Mouse (Mus musculus) brain, adult 2 months (tissue): ENCODE data around the gene Mrps5.

ENCODE experiments used
- DNase-seq: peaks from one replicate; pipeline ENCODE4 v3.0.0; 2011; ENCODE audit warnings: low read depth, low spot score

Mrps5 gene

DNA sequence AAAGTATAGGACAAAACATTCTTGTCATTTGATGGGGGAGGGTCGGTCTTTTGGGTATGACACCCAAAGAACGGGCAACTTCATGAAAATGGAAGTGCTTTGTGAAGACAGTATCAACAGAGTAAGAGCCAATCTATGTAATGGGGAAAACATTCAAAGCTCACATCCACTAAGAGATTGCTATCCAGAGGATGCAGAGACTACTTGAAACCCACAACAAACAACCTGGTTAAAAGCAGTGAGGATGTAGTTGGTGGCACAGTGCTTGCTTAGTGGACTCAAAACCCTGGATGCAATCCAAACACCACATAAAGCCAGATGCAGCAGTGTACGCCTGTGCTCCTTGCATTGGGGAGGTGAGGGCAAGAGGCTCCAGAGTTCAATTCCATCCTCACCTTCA lies 32.3 kb downstream of the Mrps5 start:
- DNase-seq = no peak

DNA sequence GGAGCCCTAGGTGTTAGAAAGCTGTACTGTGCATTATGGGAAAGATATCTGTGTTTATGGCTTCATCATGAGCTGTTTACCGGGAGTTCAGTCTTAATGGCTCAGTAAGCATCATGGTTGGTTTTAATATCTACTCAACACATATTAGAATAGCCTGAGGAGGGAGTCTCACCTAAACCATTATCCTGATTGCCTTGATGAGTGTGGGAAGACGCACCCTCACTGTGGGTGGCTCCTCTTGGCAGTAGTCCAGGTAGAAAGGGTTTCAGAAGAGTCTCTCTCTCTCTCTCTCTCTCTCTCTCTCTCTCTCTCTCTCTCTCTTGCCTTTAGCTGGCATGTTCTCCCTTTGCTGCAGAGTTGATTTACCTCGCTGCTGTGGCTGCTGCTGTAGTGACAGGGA lies 35.0 kb downstream of the Mrps5 start:
- DNase-seq = peak; percentile 23

DNA sequence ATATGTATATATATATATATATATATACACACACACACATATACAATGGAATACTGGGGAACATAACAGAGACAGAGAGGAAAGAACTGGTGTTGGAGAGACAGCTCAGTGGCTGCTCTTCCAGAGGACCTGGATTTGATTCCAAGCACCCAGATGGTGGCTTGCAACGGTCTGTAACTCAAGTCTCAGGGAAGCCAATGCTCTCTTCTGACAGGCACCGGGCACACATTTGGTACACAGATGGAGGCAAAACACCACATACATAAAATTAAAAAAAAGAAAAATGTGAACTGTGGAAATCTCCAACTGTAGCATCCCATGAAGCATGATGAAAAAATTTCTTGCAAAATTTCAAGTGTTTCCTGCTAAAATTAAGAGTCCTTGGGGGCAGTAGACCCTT lies 37.8 kb downstream of the Mrps5 start:
- no peak for DNase-seq

DNA sequence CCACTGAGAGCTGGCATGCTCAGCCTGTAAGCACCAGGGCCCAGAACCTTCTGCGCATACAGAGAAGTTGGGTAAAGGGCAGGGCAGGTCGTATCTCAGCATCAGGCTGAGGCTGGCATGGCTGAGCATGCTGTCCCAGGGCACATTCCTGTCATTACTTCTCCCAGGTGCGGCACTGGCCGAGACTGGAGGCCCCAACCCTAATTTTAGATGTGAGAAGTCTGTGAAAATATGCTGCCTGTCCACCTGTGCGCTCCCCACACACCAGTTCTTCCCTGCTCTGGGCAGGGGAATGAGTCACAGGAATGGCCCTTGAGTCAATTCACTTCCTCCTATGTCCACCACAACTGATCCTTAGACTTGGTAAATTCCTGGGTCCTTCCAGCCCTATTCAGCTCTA lies 38.6 kb downstream of the Mrps5 start:
- DNase-seq = no peak

DNA sequence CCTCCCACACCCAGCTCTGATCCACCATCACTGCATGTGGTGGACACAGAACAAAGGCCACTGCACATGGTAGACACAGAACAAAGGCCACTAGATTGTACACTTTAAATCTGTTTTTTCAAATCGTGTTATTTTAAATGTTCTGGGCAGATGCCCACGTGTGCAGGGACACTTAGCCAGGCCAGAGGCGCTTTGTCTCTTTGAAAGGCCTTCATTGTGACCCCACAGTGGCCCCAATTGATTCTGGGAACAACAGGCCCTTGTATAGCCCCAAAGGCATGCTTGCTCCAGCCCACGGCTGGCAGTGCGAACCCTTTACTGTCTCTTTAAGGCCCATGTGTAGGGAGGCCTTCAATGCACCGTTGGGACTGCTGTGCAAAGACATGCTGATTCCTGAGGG lies 40.3 kb downstream of the Mrps5 start:
- DNase-seq = peak; percentile 94

DNA sequence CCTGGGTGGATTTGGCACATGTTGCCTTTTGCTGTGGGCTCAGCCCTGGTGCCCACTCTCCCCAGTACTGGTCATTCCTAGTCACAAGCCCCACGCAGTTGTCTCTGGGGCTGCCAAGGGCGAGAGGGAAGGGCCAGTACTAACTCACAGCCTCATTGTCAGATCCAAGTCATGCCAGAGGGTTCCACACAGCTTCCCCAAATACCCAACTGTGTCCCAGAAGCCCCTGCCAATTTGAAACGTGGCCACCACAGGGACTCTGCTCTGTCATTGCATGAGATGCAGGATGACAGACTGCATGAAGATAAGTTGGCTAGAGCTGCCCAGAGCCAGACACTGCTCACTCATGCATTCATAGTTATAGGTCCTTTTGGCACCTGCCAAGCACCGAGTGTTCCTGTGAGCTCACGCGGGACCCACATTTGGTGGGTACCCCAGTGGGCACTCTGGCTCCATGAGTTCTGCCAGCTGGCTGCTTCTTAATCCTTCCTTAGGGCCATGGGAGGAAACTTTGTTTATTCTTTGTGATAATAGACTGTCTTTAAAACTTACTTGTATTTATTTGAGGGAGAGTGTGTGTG lies 41.1 kb downstream of the Mrps5 start:
- peak; percentile 74 for DNase-seq

DNA sequence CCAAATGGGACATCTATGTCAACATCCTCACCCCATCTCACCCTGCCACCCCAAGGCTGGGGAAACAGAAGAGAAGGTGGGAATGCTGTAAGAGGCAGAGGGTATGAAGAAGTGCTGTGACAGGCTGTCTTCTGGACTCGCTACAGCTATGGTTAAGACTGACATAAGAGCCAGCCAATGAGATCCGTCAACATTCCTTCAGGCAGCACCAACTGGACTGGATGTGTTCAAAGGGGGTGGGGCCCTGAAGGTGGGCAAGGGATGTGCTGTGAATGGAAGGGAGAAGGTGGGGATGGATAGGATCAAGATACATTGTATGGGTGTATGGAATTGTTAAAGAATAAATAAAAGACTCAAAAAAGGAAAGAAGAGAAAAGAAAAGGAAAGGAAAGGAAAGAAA lies 45.6 kb downstream of the Mrps5 start:
- no peak for DNase-seq

DNA sequence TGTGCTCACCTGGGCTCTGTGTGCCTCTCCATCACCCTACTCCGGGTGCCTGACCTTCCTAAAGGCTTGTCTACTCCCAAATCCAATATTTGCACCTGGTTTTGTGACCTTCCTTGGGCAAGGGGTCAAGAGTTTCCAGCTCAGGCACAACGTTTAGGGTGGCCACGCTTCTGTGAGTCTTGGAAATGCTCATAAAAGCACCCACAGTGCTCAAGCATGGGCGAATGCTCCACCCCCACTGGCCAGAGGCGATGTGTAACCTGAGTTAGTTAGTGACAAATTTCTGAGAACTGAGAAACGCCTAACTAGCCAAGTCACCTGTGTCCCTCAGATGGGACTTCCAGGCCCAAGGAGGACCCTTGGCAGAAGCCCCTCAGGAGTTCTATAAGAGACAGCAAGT lies 48.6 kb downstream of the Mrps5 start:
- DNase-seq = no peak

DNA sequence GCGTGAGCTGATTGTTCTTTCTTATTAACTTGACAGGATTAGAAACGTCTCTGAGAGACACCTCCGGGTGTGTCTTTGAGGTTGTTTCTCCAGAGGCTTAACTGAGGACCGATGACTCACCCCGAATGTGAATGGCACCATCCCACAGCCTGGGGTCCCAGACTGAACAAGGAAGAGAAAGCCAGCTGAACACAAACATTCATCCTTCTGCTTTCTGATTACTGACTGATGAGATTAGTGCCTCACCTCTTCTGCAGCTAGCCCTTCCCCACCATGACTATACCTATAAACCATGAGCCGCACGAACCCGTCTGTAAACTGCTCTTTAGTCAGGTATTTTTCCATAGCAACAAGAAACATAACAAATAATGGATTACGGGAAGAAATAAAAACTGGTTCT lies 52.0 kb downstream of the Mrps5 start:
- DNase-seq = no peak

DNA sequence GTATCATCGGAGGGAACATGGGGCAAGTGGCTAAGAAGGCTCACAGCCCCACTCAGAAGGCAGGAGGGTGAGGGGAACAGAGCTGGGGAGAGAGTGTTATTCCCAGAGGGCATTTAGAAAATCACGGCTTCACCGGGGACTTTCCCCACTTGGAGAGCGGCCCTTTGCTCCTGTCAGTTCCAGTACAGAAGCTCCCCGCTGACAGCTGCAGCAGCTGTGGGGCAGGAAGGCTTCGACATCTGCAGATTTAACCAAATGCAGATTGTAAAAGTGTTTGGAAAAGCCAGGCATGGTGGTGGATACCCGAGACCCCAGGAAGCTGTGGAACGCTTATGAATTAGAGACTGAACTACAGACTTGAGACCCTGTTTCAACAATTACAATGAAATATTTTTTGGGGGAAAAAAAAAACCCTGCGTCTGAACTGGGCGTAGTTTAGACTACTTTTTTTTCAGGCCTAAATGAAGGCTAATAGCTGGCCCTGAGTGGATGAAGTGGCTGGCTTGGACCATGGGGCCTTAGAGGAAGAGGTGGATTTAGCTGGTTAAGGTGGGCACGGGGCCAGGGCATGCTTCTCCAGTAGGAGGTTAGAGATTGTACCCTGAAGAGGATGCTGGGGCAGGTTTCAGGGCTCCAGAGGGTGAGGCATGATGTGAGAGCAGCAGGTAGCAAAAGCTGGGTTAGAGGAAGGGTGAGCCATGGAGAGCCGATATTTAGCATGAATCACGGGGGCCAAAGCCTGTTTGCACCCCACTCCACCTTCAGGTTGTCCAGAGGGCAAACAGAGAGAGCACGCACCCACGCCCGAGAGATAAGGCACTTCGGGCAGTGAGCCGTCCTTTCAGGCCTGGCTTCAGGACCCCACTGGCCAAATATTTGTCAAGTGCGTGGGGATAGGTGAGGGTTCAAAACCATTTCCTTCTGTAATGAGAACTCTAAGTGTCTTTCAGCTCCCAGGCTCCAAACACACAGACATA lies 57.0 kb downstream of the Mrps5 start:
- DNase-seq = peak; percentile 8

DNA sequence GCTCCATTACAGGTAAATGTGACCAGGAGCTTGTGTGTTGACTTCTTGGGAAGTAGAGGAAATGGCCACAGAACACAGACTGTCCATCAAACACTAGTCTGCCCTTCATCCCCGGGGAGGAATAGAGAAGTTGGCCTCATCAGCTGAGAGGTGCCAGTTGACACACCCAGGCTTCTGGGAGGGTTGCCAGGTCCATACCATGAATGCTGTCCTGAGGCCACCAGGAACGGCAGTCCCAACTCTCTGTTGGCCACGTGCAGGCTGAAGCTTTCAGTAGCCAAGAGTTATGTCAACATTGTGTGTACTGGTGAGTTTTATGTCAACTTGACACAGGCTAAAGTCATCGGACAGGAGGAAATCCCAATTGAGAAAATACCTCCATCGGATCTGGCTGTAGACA lies 59.9 kb downstream of the Mrps5 start:
- DNase-seq = no peak

DNA sequence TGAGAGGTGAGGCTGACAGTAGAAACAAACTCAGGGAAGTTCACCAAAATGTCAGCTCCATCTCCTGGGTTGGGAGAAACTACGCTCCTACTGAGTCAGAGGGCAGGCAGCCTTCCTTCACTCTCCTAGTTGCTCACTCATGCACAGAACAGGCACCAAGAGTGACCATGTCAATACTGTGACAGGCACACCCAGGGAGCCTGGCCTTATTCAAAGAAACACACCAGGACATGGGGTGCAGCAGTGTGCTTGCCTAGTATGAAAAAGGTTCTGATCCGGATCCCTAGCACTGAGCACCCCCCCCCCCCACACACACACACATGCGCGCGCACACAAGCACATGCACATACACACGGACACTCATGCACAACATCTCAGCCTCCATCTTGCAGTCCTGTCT lies 61.1 kb downstream of the Mrps5 start:
- no peak for DNase-seq

DNA sequence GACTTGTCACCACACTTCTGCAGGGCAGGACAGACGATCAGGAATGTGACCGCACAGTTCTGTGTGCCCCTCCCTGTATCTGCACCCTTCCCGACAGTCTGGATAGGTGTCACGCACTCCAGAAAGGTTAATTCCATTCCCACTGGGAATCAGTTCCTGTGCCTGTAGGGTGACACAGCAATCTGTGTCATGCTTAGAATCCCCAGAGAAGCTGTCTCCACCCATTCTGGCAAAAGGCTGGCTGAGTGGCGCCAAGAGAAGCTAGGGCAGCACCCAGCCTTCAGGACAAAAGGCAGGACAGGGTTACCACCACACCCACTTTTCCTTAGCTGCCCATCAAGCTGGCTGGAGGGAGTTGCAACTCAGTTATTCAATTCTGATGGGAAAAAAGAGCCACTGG lies 62.9 kb downstream of the Mrps5 start:
- DNase-seq = peak; percentile 47

DNA sequence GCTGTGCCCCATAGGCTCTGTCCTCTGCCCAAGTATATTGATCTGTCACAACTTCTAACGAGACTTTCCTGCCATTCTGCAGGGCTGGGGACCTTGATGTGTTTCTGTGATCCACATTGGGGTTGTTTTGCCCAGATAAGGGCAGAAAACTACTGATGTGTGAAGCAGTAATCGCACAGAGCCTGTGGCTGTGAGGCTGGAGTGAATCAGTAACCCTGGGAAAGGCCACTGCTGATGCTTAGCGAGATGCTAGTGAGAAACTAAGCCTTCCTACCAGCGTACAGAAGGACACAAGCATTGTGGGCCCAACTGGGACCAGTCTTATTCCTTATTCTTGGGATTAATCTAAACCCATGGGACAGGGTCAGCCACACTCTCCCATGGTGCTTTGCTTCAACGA lies 64.6 kb downstream of the Mrps5 start:
- no peak for DNase-seq

DNA sequence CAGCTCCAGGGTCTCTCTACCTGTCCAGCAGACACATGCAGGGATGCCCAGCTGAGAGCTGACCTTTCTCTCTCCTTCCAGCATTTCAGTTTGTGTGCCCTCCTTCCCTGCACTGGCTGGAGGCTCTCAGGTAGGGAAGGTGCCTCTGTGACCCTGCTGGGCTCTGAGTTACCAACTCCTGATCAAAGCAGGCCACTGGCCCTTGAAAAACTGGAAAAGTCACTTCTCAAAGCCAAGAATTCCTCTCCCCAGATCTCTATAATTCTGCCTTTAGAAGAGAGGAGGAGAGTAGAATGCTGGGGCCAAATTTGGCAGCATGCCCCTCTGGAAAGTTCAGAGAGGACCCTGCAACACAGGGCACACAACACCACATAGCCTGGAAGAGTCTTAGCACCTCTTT lies 65.3 kb downstream of the Mrps5 start:
- DNase-seq = no peak

DNA sequence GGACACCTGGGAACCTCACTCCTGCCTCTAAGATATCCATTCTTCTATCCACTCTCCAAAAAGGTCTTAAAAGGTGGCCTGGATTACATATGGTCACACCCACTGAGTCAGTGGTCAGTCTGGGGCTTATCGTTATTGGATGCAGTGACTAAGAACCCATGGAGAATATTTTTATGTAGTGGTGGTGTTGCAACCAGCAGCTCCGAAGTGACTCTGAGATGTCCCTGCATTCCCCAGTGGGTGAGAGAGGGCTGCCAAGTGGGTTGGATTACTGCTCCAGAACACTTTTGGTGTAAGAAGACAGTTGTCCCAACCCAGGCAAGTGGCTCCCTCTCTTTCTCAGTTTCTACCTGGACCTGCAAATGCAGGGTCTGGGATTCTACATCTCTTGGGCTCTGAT lies 65.8 kb downstream of the Mrps5 start:
- DNase-seq = no peak

DNA sequence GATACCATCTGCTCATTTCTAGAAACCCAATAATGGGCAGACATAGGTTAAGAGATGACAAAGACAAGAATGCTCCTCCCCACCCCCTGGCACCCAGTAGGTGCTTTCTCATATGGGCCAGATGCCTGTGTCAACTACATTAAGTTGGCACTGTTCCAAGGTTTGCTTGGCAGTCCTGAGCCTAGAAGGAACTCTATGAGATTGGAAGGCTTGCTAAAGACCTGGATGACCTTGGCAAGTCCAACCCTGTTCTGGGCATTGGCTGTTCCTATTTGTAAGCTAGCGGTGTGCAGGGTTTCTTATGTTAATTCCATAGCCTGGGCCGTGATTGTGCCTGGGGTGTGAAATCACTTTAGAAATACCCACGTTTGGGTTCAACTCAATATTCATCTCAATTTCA lies 67.8 kb downstream of the Mrps5 start:
- DNase-seq = no peak

DNA sequence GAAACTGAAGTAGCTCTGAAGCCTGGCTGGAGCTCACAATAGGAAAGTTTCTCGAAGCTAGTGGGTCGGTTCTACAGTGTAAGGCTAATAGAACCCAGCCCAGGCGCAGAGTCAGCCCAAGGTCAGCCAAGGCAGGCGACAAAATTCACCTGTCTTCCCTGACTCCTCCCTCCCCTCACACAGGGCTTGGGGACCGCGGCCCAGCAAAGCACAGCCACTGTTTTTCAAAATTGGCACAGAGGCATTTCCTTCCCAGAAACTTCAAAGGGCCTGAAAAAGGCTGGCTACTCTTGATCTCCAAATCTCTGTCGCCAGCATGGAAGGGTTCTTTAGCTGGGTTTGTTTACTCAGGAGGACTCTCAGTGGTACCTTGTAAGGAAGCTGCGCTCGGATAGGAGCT lies 68.4 kb downstream of the Mrps5 start:
- DNase-seq = no peak

DNA sequence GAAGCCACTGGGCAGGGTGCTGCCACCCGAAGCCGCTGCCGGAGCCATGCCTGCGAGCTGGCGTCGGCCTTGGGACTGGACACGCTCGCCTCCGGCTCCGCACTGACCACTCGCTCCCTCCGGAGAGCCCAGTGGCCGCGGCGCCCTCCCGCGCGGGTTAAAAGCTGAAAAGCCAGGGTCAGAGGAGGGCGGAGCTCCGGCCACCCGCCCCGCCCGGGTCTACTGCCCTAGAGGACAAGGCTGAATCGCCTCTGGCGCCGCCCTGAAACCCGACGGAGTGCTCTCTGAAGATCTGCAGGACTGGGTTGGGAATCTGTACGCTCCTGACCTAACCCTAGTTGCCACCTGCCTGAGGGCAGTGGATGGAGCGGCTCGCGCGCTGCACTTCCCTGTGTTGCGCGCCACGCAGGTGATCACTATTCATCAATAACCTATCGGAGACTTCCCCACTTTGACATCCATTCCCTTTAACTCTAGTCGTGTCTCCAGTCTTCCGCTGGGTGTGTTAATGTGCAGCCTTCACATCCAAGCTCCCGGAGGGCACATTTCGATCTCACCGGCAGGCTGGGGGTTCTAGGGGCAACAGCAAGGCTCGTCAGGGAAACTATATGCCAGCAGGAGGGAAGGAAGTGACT lies 69.2 kb downstream of the Mrps5 start, which contains the start of gene Mal:
Mal (minus strand) TSS at position 610 of the 635 bp plus-strand sequence.
- DNase-seq = peak; percentile 71
